8 mouse cellular contexts compared by ENCODE assay signal in genomic region chr8:10043842-10044510, GRCm38 (mm10). TPM values are rescaled to one million over a fixed set of nuclear protein-coding genes. Genes with fewer than 3 reads are reported as not detected.
A peak's percentile ranks its signal among the peaks of the same experiment; 100 is the strongest.
DNase-seq lines count a peak whose midpoint lies in the region; ATAC-seq lines count a peak whose summit lies in the region.

No protein-coding gene starts in this region.

- 54% methylated on average over 13 of the region's 13 CpGs for WGBS in midbrain, embryonic 14.5 days
- 59% methylated on average over 13 of the region's 13 CpGs for WGBS in midbrain, embryonic 10.5 days

- H3K9me3 ChIP-seq in midbrain, embryonic 14.5 days (ENCODE audit: control insufficient read depth, low read length), result no peaks in the 10 kb centered on the region
- no peaks in the 10 kb centered on the region for H3K9me3 ChIP-seq in midbrain, embryonic 10.5 days (replicated peaks)

- H3K4me2 ChIP-seq in midbrain, embryonic 14.5 days (ENCODE audit: low read length), result no peak overlapping the region

- H3K36me3 ChIP-seq in midbrain, embryonic 14.5 days (ENCODE audit: control insufficient read depth, insufficient read depth, low read length), result no peaks in the 10 kb centered on the region
- no peaks in the 10 kb centered on the region for H3K36me3 ChIP-seq in midbrain, embryonic 10.5 days

- no peak overlapping the region for H3K27ac ChIP-seq in midbrain, embryonic 14.5 days (replicated peaks; ENCODE audit: low read depth, low read length)
- no peak overlapping the region for H3K27ac ChIP-seq in midbrain, embryonic 10.5 days (replicated peaks)

- no peaks in the 10 kb centered on the region for H3K27me3 ChIP-seq in midbrain, embryonic 14.5 days (ENCODE audit: control insufficient read depth, insufficient read depth, low read length)
- H3K27me3 ChIP-seq in midbrain, embryonic 10.5 days (ENCODE audit: low read depth, poor library complexity, severe bottlenecking), result no peaks in the 10 kb centered on the region; the same call in 1 of the 2 replicates

- H3K4me3 ChIP-seq in midbrain, embryonic 14.5 days (replicated peaks; ENCODE audit: low read depth, low read length), result no peak overlapping the region
- no peak overlapping the region for H3K4me3 ChIP-seq in midbrain, embryonic 10.5 days

- ATAC-seq in midbrain, embryonic 14.5 days (ENCODE audit: low FRiP score, low TSS enrichment), result no peak; the same call in 1 of the 2 replicates
- no peak for ATAC-seq in erythroid progenitor cell, adult 5-6 weeks (replicated peaks; ENCODE audit: low FRiP score, poor library complexity, severe bottlenecking)

- peak; percentile 35 for DNase-seq in adrenal gland, postnatal 10 days
- DNase-seq in adrenal gland, postnatal 25 days, result no peak
- DNase-seq in midbrain, embryonic 14.5 days, result peak; percentile 85
- no peak for DNase-seq in midbrain, embryonic 10.5 days (ENCODE audit: low spot score)
- DNase-seq in embryo, embryonic 11 days, result peak; percentile 43
- peak; percentile 32 to 67 for DNase-seq in layer of hippocampus, adult 8-10 months (ENCODE audit: low spot score in 2 of 2)
- DNase-seq in naive thymus-derived CD4-positive, alpha-beta T cell, adult 2 months (ENCODE audit: low read depth), result peak; percentile 3

- H3K4me1 ChIP-seq in midbrain, embryonic 14.5 days (ENCODE audit: control insufficient read depth, insufficient read depth, low read length), result no peaks in the 10 kb centered on the region
- no peaks in the 10 kb centered on the region for H3K4me1 ChIP-seq in midbrain, embryonic 10.5 days

- no peak overlapping the region for H3K9ac ChIP-seq in midbrain, embryonic 14.5 days (replicated peaks; ENCODE audit: low read length)

RNA-seq across cellular contexts. Expression of gene Tnfsf13b, which starts 37.7 kb away (rescaled TPM):
- total RNA-seq in adrenal gland, postnatal 10 days (2021), result 1 to 10 TPM; 2.3 to 4.5 TPM
- 3.7 and 5.0 TPM in 2 replicates for total RNA-seq in adrenal gland, postnatal 25 days (2021)
- polyA plus RNA-seq in midbrain, embryonic 14.5 days (2014; fragmentation: Nextera tagmentation; extraction: Ambion mirVana), result 0.12 and 0.18 TPM in 2 replicates
- polyA plus RNA-seq in midbrain, embryonic 10.5 days (2016; fragmentation: Nextera tagmentation; extraction: Ambion mirVana), result 0.04 and 0.15 TPM in 2 replicates
- 1 to 10 TPM; 1.7 to 7.8 (median 5.0) TPM for total RNA-seq in layer of hippocampus, adult 8-10 months (2022)
- 2.1 and 3.2 TPM in 2 replicates for total RNA-seq in erythroid progenitor cell, adult 5-6 weeks (2015; ENCODE audit: low replicate concordance)
- total RNA-seq in erythroid progenitor cell, adult 5-6 weeks (2017; ENCODE audit: low replicate concordance), result 1.5 and 3.3 TPM in 2 replicates

Comparison
In these comparisons a context has a peak if more than half of its experiments do, and no peak if none do; other contexts are left out.
1. DNase-seq: peak in adrenal gland, postnatal 10 days (single experiment), midbrain, embryonic 14.5 days (single experiment), embryo, embryonic 11 days (single experiment), layer of hippocampus, adult 8-10 months (2 of 2) and naive thymus-derived CD4-positive, alpha-beta T cell, adult 2 months (single experiment); none in adrenal gland, postnatal 25 days (single experiment) and midbrain, embryonic 10.5 days (single experiment).